Mouse (Mus musculus) embryonic facial prominence, embryonic 10.5 days (tissue): ENCODE measurements at regions not wholly inside any gene's neighbourhood (a gene's known extent, or its start where the extent isn't known, plus 50 kb on each side); places are given as distances from the start of the nearest gene placed in this dataset.
"Not testable (repeated sequence)": the region's sequence is repeated elsewhere in the genome, so short reads cannot be mapped to it uniquely, and the experiment has no call there.

Source experiments
- DNase-seq: peaks from one replicate; pipeline ENCODE4 v3.0.0-alpha.2; 2017; ENCODE audit warnings: low spot score
- H3K27ac ChIP-seq: fragments of 300-500 bp; sonication (generic); replicated peaks from 2 replicates; pipeline ENCODE4 v1.5.1; 2016; ENCODE audit warnings: mild to moderate bottlenecking
- H3K27me3 ChIP-seq: fragments of 300-500 bp; sonication (generic); replicated peaks from 2 replicates; pipeline ENCODE4 v1.6.1; 2016; ENCODE audit warnings: low read depth, mild to moderate bottlenecking; ENCODE audit not compliant: poor library complexity, severe bottlenecking
- H3K36me3 ChIP-seq: fragments of 300-500 bp; sonication (generic); replicated peaks from 2 replicates; pipeline ENCODE4 v1.6.1; 2016; ENCODE audit warnings: mild to moderate bottlenecking, moderate library complexity
- H3K4me1 ChIP-seq: fragments of 300-500 bp; sonication (generic); 2 replicates; pipeline ENCODE4 v1.6.1; 2016
- H3K4me3 ChIP-seq: fragments of 300-500 bp; sonication (generic); 2 replicates; pipeline ENCODE4 v1.5.1; 2016; ENCODE audit warnings: mild to moderate bottlenecking, moderate library complexity
- H3K9me3 ChIP-seq: fragments of 300-500 bp; sonication (generic); 2 replicates; pipeline ENCODE4 v1.6.1; 2016; ENCODE audit warnings: mild to moderate bottlenecking
- WGBS: fragments of 180-500 bp; shearing (Covaris S2); methylation state at CpG from one replicate; pipeline ENCODE4 v1.1.7; 2016; 5-methylcytosine and 5-hydroxymethylcytosine counted together

GRCm38 (mm10) chr7:116701466-116702342, 197.5 kb downstream of the Nucb2 start:
- peaks cover 4% of the 10 kb centered on the region; the same call in 1 of the 2 replicates for H3K9me3 ChIP-seq

GRCm38 (mm10) chr7:116702596-116702995, 198.4 kb downstream of the Nucb2 start:
- WGBS: 87% methylated on average over 2 of the region's 2 CpGs
- no peaks in the 10 kb centered on the region for H3K27me3 ChIP-seq
- no peak overlapping the region for H3K27ac ChIP-seq
- 0 out of 2 replicates have a peak, but pooled peaks cover 5% of the 10 kb centered on the region for H3K4me1 ChIP-seq
- no peak overlapping the region for H3K4me3 ChIP-seq
- peaks cover 4% of the 10 kb centered on the region; the same call in 1 of the 2 replicates for H3K9me3 ChIP-seq
- no peak for DNase-seq
- no peaks in the 10 kb centered on the region for H3K36me3 ChIP-seq

More at GRCm38 (mm10) chr7:116701466-116702342, 197.5 kb downstream of the Nucb2 start:
- Histone ChIP-seq H3K4me1 (0 out of 2 replicates have a peak, but pooled peaks cover 5% of the 10 kb centered on the region), H3K27ac (0 out of 2 replicates have a peak overlapping the region, but pooled peaks have one; percentile 4), H3K36me3 (no peaks in the 10 kb centered on the region), H3K4me3 (no peak overlapping the region), H3K27me3 (no peaks in the 10 kb centered on the region)
- DNase-seq: peak; percentile 85
- WGBS: 48% methylated on average over 14 of the region's 14 CpGs

- no peak overlapping the region for H3K27ac ChIP-seq
- H3K36me3 ChIP-seq: no peaks in the 10 kb centered on the region
- no peaks in the 10 kb centered on the region for H3K9me3 ChIP-seq
- H3K4me3 ChIP-seq: no peak overlapping the region
- WGBS: 96% methylated on average over 2 of the region's 2 CpGs
- no peak for DNase-seq
- no peaks in the 10 kb centered on the region for H3K27me3 ChIP-seq
- no peaks in the 10 kb centered on the region for H3K4me1 ChIP-seq
Observed at GRCm38 (mm10) chr7:116711541-116711940, 207.4 kb downstream of the Nucb2 start.

- 89% methylated on average over 8 of the region's 8 CpGs for WGBS
- no peaks in the 10 kb centered on the region for H3K36me3 ChIP-seq
- no peak overlapping the region for H3K27ac ChIP-seq
- no peak for DNase-seq
- H3K27me3 ChIP-seq: no peaks in the 10 kb centered on the region
- H3K4me1 ChIP-seq: no peaks in the 10 kb centered on the region
- no peak overlapping the region for H3K4me3 ChIP-seq
- H3K9me3 ChIP-seq: no peaks in the 10 kb centered on the region
Observed at GRCm38 (mm10) chr7:116713200-116713599, 209.0 kb downstream of the Nucb2 start.

- Histone ChIP-seq H3K27ac (no peak overlapping the region), H3K36me3 (no peaks in the 10 kb centered on the region), H3K4me1 (no peaks in the 10 kb centered on the region), H3K27me3 (no peaks in the 10 kb centered on the region), H3K9me3 (no peaks in the 10 kb centered on the region), H3K4me3 (no peak overlapping the region)
- WGBS: 66% methylated on average over 10 of the region's 10 CpGs
- no peak for DNase-seq
Observed at GRCm38 (mm10) chr7:116715234-116716046, 211.3 kb downstream of the Nucb2 start.

GRCm38 (mm10) chr7:116728379-116728778, 224.2 kb downstream of the Nucb2 start:
- H3K9me3 ChIP-seq: no peaks in the 10 kb centered on the region
- no peaks in the 10 kb centered on the region for H3K36me3 ChIP-seq
- H3K4me1 ChIP-seq: peaks cover 14% of the 10 kb centered on the region
- 64% methylated on average over 2 of the region's 2 CpGs for WGBS
- H3K4me3 ChIP-seq: no peak overlapping the region
- H3K27me3 ChIP-seq: no peaks in the 10 kb centered on the region
- H3K27ac ChIP-seq: no peak overlapping the region
- peak; percentile 8 for DNase-seq

GRCm38 (mm10) chr7:116729795-116730194, 225.6 kb downstream of the Nucb2 start:
- DNase-seq: peak; percentile 28
- no peak overlapping the region for H3K27ac ChIP-seq
- no peaks in the 10 kb centered on the region for H3K36me3 ChIP-seq
- WGBS: 44% methylated on average over 4 of the region's 4 CpGs
- H3K4me3 ChIP-seq: no peak overlapping the region
- H3K27me3 ChIP-seq: no peaks in the 10 kb centered on the region
- H3K4me1 ChIP-seq: peaks cover 14% of the 10 kb centered on the region
- no peaks in the 10 kb centered on the region for H3K9me3 ChIP-seq

GRCm38 (mm10) chr7:116735676-116736075, 231.5 kb downstream of the Nucb2 start:
- H3K4me3 ChIP-seq: no peak overlapping the region
- H3K4me1 ChIP-seq: no peaks in the 10 kb centered on the region
- peak; percentile 5 for DNase-seq
- H3K27ac ChIP-seq: no peak overlapping the region
- H3K36me3 ChIP-seq: no peaks in the 10 kb centered on the region
- 77% methylated on average over 3 of the region's 3 CpGs for WGBS
- no peaks in the 10 kb centered on the region for H3K9me3 ChIP-seq
- no peaks in the 10 kb centered on the region for H3K27me3 ChIP-seq

- Histone ChIP-seq H3K4me3 (no peak overlapping the region), H3K27ac (no peak overlapping the region), H3K36me3 (no peaks in the 10 kb centered on the region), H3K9me3 (no peaks in the 10 kb centered on the region), H3K27me3 (no peaks in the 10 kb centered on the region), H3K4me1 (no peaks in the 10 kb centered on the region)
- DNase-seq: no peak
- 71% methylated on average over 4 of the region's 4 CpGs for WGBS
Observed at GRCm38 (mm10) chr7:116736333-116736732, 232.2 kb downstream of the Nucb2 start.

- Histone ChIP-seq H3K27ac (no peak overlapping the region), H3K4me3 (no peak overlapping the region), H3K4me1 (no peaks in the 10 kb centered on the region), H3K9me3 (no peaks in the 10 kb centered on the region), H3K36me3 (no peaks in the 10 kb centered on the region), H3K27me3 (no peaks in the 10 kb centered on the region)
- peak; percentile 2 for DNase-seq
- WGBS: 92% methylated on average over 4 of the region's 4 CpGs
Observed at GRCm38 (mm10) chr7:116738009-116738408, 233.8 kb downstream of the Nucb2 start.

- H3K36me3 ChIP-seq: no peaks in the 10 kb centered on the region
- no peak overlapping the region for H3K27ac ChIP-seq
- no peaks in the 10 kb centered on the region for H3K4me1 ChIP-seq
- no peak for DNase-seq
- H3K27me3 ChIP-seq: no peaks in the 10 kb centered on the region
- H3K4me3 ChIP-seq: no peak overlapping the region
- no peaks in the 10 kb centered on the region for H3K9me3 ChIP-seq
Observed at GRCm38 (mm10) chr7:116754556-116754955, 250.4 kb downstream of the Nucb2 start.

GRCm38 (mm10) chr7:116792181-116792580, 288.0 kb downstream of the Nucb2 start:
- H3K36me3 ChIP-seq, H3K27ac ChIP-seq, H3K4me3 ChIP-seq, H3K27me3 ChIP-seq, H3K9me3 ChIP-seq, DNase-seq, H3K4me1 ChIP-seq: not testable (repeated sequence)
- 91% methylated on average over 19 of the region's 19 CpGs for WGBS
